Mouse (Mus musculus) neutrophil, adult 5-6 weeks (primary cell): ENCODE measurements around the gene Grid1. TPM values are rescaled to one million over a fixed set of nuclear protein-coding genes. Genes with fewer than 3 reads are reported as not detected.
A peak's percentile ranks its signal among the peaks of the same experiment; 100 is the strongest.

Source experiments
- ATAC-seq: fragments of 151-379, 151-347 bp; 2 replicates; pipeline ENCODE4 v1.8.0; 2017; ENCODE audit warnings: mild to moderate bottlenecking, moderate TSS enrichment; ENCODE audit not compliant: insufficient number of reproducible peaks, poor library complexity, low FRiP score, severe bottlenecking; ENCODE audit errors: extremely low read depth
- total RNA-seq: library from RNA; stranded (forward); fragments of 200-1000 nt; gene quantifications from 2 replicates; pipeline ENCODE4 v1.2.3, GENCODE M21; 2017

Gene Grid1
- total RNA-seq = not detected in 2 replicates

DNA sequence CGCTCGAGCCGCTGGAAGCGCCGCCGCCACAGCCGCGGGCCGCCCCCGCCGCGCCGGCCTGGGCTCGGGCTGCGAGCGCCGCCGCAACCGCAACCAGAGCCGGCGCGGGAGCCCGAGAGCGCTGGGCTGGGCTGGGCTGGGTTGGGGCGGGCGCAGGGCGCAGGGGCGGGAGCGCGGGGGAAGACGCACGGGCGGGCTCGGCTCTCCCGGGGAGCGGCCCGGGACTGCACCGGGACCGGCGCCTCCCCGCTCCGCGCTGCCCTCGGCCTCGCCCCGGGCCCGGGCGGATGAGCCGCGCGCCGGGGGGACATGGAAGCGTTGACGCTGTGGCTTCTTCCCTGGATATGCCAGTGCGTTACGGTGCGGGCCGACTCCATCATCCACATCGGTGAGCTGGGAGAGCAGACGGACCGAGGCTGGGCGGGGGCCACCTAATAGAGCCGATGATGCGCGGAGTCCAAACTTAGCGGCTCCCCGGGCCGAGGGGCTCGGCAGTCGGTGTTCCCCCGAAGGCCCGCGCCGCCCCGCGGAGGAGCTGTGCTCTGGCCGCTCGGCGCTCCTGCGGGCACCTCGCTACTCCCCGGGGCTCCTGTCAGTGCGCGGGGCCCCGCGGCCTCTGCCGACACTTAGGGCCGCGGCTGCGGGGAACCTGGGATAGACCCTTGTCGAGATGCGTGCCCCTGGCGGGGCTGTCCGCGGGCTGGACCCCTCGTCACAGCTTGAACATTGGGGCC is at the start of gene Grid1:
Gene Grid1 (plus strand): TSS at position 190 of the 734 bp plus-strand sequence.
- ATAC-seq = no peak

DNA sequence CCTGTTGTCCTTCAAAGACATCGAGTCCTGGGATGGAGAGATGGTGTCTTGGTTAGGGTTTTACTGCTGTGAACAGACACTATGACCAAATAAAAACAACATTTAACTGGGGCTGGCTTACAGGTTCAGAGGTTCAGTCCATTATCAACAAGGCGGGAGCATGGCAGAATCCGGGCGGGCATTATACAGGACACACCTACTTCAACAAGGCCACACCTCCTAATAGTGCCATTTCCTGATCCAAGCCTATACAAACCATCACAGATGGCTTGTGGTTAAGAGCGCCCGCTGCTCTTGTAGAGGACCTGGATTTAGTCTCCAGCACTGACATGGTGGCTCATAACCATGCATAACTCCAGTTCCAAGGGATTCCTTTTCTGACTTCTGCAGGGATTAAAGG is 49.4 kb upstream of the Grid1 start:
- ATAC-seq = no peak

DNA sequence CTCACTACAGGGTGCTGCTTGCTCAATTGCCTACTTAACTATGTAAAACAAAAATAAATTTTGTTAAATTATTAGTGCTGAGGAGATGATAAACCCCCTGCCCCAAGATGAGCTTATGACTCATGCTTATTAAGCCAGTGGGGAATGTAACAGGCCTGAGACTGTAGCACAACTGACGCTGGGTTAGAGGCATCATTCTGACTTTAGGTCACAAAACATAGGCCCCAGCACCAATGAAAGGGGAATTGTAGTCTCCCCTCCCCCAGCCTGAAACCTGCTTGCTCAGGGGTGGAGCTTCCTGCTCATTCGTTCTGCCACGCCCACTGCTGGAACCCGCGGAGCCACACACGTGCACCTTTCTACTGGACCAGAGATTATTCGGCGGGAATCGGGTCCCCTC is 48.3 kb upstream of the Grid1 start:
- ATAC-seq = no peak

DNA sequence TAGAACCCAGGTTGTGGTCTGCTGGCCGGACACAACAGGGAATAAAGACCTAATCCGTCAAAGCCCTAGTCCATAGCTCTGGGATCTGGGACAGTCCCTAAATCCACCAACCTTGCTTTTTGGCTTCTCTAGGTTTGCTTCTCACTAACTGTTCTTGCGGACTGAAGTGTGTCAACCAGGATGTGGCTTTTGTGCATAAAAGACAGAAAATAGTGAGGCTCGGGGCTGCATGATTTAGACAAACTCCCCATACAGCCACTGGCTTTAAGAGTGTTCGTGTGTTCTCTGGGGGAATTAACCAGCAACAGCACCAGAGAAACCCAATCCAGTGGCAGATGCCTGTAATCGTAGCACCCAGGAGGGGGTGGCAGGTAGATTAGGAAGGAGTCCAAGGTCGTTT is 47.8 kb upstream of the Grid1 start:
- ATAC-seq = no peak

DNA sequence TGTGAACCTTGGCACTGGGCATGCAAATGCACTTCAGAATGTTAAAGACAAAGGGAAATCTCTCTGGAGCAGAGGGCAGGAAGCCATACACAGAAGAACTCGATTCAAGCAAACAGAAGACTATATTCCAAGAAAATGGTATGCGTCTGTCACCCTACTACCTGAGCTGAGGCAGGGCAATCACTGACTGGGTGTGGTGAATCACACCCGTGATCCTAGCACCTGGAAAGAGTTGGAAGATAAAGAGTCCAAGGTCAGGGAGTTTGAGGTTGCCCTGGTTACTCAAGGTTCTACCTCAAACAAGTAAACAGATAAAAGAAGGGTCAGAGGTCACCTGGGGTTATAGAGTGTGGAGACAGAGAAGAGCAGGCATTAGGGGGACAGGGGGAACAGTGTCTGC is 46.2 kb upstream of the Grid1 start:
- no peak for ATAC-seq

DNA sequence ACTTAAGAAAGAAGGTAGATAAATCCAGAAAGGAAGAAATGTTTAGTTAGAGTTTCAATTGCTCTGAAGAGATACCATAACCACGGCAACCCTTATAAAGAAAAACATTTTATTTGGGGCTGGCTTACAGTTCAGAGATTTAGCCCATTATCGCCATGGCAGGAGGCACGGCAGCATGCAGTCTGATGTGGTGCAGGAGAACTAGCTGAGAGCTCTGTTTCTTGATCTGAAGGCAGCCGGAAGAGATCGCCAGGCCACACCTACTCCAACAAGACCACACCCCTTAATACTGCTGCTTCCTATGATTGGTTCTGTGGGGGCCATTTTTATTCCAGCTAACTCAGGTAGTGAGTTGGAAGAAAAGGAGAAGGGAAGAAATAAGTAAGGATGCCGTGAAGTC is 45.7 kb upstream of the Grid1 start:
- ATAC-seq = no peak

DNA sequence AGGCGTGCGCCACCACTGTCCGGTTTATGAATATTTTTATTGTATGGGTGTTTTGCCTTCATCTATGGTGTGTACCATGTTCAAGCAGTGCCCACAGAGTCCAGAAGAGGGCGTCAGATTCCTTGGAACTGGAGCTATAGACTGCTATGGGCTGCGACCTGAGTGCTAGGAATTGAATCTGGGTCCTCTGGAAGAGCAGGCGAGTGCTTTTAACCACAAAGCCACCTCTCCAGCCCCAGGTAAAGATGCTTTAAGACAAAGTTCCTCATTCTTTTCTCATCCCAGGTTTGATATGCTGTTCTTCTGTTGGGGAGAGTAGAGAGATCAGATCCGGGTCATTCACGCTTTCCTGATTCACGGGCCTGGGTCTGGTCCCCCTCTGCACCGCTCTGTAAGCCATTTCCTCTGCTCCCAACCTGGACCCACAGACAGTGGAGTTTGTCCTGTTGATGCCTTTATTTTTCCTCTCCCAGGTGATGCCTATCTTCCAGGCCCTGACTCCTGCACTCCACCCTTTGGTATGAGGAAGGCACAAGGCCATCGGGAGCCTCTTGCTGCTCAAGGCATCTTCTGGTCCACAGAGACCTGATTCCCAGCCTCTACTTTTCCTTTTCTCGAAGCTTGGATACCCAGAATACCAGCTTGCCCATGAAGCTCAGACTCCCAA is 43.1 kb upstream of the Grid1 start:
- no peak for ATAC-seq

DNA sequence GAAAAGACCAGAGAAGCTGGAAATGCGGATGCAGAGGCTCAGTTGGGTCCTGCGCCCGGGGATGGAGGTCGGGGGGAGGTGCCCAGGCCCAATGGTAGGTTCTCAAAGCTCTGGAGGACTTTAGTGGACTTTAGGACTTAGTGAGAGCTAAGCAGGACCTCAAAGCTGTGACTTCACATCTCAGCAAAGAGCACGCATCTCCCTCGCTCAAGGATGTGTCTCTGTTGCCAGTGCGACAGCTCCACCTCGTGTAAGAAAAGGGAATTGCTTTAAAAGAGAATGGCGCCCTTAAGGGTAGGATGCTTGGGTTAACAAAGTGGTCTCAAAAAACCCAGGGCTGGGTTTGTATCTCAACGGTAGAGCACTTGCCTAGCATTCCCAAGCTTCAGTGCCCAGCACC is 42.1 kb upstream of the Grid1 start:
- ATAC-seq = peak; percentile 48; the same call in 1 of the 2 replicates

DNA sequence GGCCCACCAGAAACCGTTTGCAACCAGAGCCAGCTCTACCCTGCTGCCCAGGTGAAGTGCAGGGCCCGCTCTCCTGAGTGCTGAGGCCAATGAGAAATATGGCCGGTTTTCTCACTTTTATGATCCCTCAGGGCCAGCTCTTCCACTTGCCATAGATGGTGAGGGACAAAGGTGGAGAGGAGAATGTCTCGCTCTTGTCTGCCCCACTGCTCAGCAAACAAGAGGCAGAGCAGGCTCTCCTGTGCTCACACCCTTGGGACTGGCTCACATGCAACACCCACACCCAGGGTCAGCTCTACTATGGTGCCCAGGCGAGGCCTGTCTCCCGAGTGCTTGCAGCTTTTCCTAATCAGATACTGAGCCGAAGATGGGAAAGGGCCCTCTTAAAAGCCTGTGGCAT is 41.1 kb upstream of the Grid1 start:
- no peak for ATAC-seq

DNA sequence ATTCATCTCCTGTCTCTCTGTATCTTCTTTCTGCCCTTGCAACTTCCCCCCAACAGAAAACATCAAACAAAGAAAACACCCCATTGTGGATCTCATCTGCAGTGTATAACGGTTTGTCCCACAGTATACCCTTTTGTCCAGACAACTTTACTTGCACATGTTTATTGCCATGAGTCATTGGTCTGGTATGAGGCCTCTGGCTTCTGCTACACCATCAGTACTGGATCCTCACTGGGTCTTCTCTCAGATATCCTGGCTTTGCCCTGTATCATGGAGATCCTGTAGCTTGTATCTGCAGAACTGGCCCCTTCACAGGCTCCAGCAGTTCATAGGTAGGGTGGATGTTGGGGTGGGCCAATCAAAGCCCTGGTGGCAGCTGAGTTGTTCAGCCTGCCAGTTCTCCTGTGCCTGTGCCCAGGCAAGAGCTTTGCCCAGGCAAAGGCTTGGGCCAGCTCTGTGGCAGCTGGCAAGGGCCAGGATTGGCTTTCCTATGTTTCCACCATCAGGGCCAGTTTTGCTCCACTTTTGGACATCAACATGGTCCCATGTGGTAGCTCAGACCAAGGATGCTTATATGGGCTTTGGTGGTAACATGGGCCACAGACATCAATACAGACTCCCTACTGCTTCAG is 26.4 kb upstream of the Grid1 start:
- ATAC-seq = no peak

DNA sequence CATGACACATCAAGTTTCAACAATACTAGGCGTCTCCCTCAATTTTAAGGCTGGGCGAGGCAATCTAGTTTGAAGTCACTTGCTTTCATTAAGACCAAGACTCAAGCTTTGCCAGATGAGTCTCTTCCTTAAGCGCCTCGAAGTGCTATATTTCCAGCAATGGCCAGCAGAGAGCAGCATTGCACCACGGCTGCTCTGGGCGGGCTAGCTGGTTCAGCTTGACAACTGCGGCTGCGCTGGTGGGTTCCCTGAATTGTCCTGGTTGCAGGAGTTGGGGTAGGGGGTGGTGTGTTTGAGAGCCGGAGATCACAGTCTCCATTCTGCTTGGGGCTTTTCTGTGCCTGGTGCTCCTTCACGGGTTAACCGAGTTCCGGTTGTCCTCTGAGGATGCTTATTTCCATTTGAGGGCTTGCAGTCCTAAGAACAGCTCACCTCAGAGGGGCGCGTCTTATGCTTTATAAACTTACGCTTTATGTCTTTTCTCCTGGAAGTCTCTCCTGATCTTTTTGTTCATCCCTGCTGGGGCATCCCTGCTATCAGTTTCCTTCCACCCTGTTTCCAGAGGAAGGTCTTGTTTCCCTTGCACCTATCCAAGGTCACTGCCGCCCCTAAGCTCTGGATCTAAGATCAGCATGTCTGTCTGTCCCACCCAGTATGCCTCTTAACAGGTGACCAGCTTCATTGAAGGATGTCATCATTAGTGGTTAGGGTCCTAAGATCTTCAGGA is 9.0 kb upstream of the Grid1 start:
- no peak for ATAC-seq

DNA sequence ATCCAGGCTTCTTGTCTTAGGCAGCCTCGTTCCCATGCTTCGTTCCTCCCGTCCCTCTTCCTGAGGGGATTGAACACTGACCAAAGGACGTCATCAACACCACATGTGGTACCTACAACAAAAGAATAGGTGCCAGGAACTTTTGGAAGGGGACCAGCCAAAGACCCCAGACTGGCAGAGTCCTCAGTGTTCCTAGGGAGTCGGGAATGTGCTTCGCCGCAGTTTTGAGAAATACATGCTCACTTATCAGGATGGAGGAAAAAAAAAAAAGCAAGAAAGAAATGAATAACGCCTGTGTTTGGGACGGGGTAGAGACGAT is 8.5 kb upstream of the Grid1 start:
- no peak for ATAC-seq

DNA sequence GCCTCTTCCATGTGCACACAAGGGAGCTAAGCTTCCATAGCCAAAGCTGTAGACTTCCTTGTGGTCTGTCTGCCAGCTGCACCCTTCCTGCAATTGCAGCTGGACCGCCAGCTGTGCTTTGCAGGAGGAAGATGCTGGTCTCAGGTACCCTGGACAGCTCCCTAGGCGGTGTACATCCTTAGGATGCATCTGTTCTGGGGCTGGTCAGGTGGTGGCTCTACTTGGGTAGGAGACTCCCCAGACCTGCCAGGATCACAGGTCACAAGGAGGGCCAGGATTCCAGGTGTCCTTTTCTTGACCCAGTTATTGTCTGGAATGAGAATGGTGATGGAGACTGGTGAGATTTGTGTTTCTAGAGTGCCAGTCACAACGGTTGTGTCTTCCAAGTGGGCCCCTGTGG is 3.6 kb upstream of the Grid1 start:
- ATAC-seq = no peak

DNA sequence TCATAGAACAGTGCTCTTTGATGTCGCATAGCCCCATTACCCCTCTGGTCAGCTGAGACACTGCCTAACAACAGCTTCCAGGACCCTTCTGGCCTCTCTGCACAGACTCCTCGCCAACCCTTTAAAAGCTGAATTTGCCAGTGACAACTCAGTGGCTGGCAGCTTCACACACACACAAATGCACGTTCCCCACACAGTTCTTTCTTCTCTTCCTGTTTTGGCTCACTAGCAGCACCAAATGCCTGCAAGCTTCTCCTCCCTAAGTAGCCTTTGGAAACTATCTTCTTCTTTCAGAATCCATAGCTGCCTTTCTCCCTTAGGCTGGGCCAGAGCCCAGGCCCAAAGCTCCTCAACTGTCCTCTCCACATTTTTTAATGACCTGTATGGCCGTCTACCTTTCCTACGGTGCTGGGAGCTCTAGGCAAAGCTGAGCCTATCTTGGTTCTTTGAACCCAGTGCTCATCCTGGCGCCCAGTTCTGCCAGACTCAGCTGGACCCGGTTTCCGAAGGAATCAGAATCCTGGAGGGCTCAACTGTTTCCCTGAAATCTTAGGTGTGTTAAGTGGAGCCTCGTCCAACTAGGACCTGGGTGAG is 1.4 kb upstream of the Grid1 start:
- ATAC-seq = no peak

DNA sequence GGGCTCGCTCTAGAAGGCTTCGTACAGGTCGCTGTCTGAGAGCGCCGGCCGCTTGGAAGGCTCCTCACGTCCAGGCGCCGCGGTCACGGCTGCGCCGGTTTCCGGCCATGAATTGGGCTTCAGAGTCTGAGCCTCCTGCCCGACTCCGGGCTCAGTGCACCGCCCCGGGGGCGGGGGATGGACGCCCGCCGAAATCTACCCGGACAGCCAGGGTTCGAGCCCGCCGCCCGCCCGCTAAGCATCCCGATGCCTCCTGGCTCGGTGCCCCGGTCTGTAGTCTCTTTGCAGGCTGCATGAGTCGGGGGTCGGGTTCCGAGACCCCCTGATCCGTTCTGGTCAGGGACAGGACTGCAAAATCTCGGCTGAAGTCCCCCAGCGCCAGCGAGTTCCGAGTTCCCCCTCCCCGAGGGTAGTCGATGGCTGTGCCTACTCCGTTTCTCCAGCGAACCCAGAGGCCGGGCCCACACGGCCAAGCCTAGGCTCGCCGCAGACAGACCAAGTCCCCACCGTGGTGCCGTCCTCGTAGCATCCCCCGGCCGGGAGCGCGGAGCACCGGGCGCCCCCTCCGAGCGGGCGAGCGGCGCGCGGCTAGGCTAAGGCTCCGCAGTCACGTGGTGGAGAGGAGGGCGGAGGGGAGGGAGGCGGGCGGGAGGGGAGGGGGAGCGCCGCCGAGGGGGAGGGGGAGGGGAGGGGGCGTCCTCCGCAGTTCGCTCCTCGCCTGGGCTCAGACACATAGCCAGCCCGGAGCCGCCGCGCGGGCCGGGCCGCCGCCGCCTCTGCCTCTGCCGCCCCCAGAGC is 588 bp upstream of the Grid1 start:
- no peak for ATAC-seq

DNA sequence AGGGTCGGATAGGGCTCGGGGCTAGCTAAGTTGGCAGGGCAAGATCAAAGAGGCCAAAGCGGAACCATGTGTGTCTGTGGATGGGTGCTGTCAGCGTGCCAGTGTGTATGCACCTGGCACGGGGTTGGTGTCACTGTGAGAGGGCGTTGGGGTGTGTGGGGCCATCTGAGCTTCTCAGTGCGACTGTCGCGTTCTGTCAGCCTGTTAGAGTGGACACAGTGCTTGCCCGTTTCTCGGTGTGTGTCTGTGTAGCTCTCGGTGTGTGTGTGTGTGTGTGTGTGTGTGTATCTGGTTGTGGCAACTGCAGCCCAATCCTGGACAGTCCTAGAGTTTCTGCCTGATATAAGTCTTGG is 721 bp downstream of the Grid1 start:
- ATAC-seq = no peak

DNA sequence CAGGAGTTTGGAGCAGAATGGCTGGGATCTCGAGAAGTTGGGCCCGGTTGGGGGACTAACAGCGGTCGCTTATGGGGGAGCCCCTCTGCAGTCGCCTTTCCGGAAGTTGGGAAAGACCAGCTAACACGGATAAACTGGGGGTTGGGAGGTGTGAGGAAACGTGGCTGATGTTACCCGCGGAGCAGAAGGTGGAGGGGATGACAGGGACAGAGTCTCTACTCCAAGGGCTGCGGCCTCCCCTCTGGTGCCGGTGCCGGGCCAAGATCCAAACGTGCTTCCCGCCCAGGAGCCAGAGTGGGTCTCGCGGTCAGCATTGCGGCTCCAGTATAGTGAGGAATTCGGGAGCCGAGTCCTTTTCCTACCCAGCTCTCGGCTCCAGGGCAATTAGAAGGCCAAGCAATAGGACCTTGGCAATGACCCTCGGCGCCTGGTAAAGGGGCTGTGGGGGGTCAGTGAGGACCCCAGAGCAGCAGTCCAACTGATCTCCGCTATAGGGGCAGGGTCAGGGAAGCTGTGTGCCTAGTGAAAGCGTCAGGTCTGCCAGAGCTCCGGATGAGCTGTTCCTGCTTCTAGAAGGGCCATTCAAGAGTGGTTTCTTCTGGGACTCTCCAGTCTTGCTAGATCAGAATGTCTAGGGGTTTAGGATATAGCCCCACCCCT is 1.4 kb downstream of the Grid1 start:
- no peak for ATAC-seq

DNA sequence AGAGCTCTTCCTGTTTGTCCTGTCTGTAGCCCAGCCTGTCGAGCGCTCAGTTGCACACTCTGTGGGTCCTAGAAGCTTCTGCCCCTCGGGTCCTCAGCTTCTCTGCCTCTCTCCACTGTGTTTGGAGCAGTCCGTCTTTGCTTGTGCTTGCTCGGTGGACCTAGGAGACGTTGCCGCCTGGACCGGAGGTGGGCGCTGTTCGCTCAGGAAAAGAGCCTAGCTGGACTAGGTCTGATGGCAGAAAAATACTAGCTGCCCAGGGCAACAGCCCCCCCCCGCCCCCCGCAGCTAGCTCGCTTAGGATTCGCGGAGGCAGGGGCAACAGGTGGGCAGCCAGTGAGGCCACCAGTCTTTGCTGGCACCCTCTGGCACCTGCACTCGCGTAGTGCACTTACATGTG is 3.2 kb downstream of the Grid1 start:
- ATAC-seq = no peak
